ENCODE assay signal across 9 mouse cellular contexts in genomic region chr19:50487768-50488167, GRCm38 (mm10).
DNase-seq lines count a peak whose midpoint lies in the region; ATAC-seq and TF ChIP-seq lines count a peak whose summit lies in the region.
"Had no signal": no experiment of that assay in that cellular context is flagged by ENCODE, and none has a peak within 500 bp of the region (broad histone marks: within the 10 kb centered on the region; RNA-seq: fewer than 3 reads in every experiment).

No protein-coding gene starts in this region.

- H3K27ac ChIP-seq in intestine, embryonic 14.5 days (ENCODE audit: low read depth) = no peak overlapping the region
- no peak overlapping the region for H3K27ac ChIP-seq in intestine, postnatal 0 days (ENCODE audit: low read depth, low read length)
- no peak overlapping the region for H3K27ac ChIP-seq in midbrain, embryonic 14.5 days (replicated peaks; ENCODE audit: low read depth, low read length)

- H3K27me3 ChIP-seq in intestine, embryonic 14.5 days (replicated peaks; ENCODE audit: control insufficient read depth, insufficient read depth, low read length) = no peaks in the 10 kb centered on the region
- no peaks in the 10 kb centered on the region for H3K27me3 ChIP-seq in intestine, postnatal 0 days (replicated peaks; ENCODE audit: control insufficient read depth, insufficient read depth, low read length)
- H3K27me3 ChIP-seq in midbrain, embryonic 14.5 days (ENCODE audit: control insufficient read depth, insufficient read depth, low read length) = no peaks in the 10 kb centered on the region

- ATAC-seq in intestine, embryonic 14.5 days (replicated peaks; ENCODE audit: low FRiP score, low TSS enrichment, low read depth) = no peak
- ATAC-seq in intestine, postnatal 0 days = no peak
- peak; percentile 40; the same call in 1 of the 2 replicates for ATAC-seq in midbrain, embryonic 14.5 days (ENCODE audit: low FRiP score, low TSS enrichment)
- ATAC-seq: Patski had no signal

- 14% methylated on average over 11 of the region's 11 CpGs for WGBS in intestine, embryonic 14.5 days
- WGBS in intestine, postnatal 0 days = 34% methylated on average over 11 of the region's 11 CpGs
- 6% methylated on average over 11 of the region's 11 CpGs for WGBS in midbrain, embryonic 14.5 days

- TF ChIP-seq CTCF in intestine, postnatal 0 days (IDR thresholded peaks at IDR 0.05; ENCODE audit: low read depth) = no peak

- H3K4me2 ChIP-seq in intestine, embryonic 14.5 days (ENCODE audit: low read length) = peak overlapping the region; percentile 32; the same call in 1 of the 2 replicates
- H3K4me2 ChIP-seq in intestine, postnatal 0 days (replicated peaks; ENCODE audit: low read depth) = no peak overlapping the region; the same call in 1 of the 2 replicates
- peak overlapping the region; percentile 41 for H3K4me2 ChIP-seq in midbrain, embryonic 14.5 days (ENCODE audit: low read length)

- peaks cover 8% of the 10 kb centered on the region for H3K4me1 ChIP-seq in intestine, embryonic 14.5 days (replicated peaks; ENCODE audit: control insufficient read depth, insufficient read depth, low read length)
- no peaks in the 10 kb centered on the region for H3K4me1 ChIP-seq in intestine, postnatal 0 days (replicated peaks; ENCODE audit: control insufficient read depth, insufficient read depth, low read length)
- H3K4me1 ChIP-seq in midbrain, embryonic 14.5 days (ENCODE audit: control insufficient read depth, insufficient read depth, low read length) = peaks cover 23% of the 10 kb centered on the region; the same call in 1 of the 2 replicates

- no peak overlapping the region for H3K9ac ChIP-seq in intestine, embryonic 14.5 days (ENCODE audit: low read length)
- no peak overlapping the region for H3K9ac ChIP-seq in intestine, postnatal 0 days (ENCODE audit: low read depth, low read length)
- no peak overlapping the region for H3K9ac ChIP-seq in midbrain, embryonic 14.5 days (replicated peaks; ENCODE audit: low read length)

- H3K4me3 ChIP-seq in intestine, embryonic 14.5 days (ENCODE audit: low read depth, low read length) = no peak overlapping the region
- no peak overlapping the region for H3K4me3 ChIP-seq in intestine, postnatal 0 days (ENCODE audit: low read depth, low read length)
- H3K4me3 ChIP-seq in midbrain, embryonic 14.5 days (replicated peaks; ENCODE audit: low read depth, low read length) = 0 out of 2 replicates have a peak overlapping the region, but pooled peaks have one; percentile 4

- DNase-seq in intestine, embryonic 14.5 days (ENCODE audit: low spot score) = peak; percentile 68
- peak; percentile 35 for DNase-seq in forelimb bud, embryonic 11.5 days (ENCODE audit: low read depth, low spot score)
- peak; percentile 58 to 82 for DNase-seq in layer of hippocampus, postnatal 14 days (ENCODE audit: low spot score in 2 of 2)
- peak; percentile 83 for DNase-seq in midbrain, embryonic 14.5 days
- DNase-seq in spleen, postnatal 14 days (ENCODE audit: low spot score in 2 of 2) = no peak
- no peak for DNase-seq in thymus, postnatal 36 days
- DNase-seq in spleen, adult 12 weeks (ENCODE audit: low spot score) = no peak

- no peaks in the 10 kb centered on the region for H3K9me3 ChIP-seq in intestine, embryonic 14.5 days (ENCODE audit: control insufficient read depth, low read length)
- no peaks in the 10 kb centered on the region for H3K9me3 ChIP-seq in intestine, postnatal 0 days (ENCODE audit: control insufficient read depth)
- H3K9me3 ChIP-seq in midbrain, embryonic 14.5 days (ENCODE audit: control insufficient read depth, low read length) = no peaks in the 10 kb centered on the region

- no peaks in the 10 kb centered on the region for H3K36me3 ChIP-seq in intestine, embryonic 14.5 days (ENCODE audit: control insufficient read depth, insufficient read depth, low read length)
- no peaks in the 10 kb centered on the region for H3K36me3 ChIP-seq in intestine, postnatal 0 days (ENCODE audit: control insufficient read depth, insufficient read depth)
- no peaks in the 10 kb centered on the region for H3K36me3 ChIP-seq in midbrain, embryonic 14.5 days (ENCODE audit: control insufficient read depth, insufficient read depth, low read length)

Comparison
In these comparisons a context has a peak if more than half of its experiments do, and no peak if none do; other contexts are left out.
1. DNase-seq: peak in intestine, embryonic 14.5 days (single experiment), forelimb bud, embryonic 11.5 days (single experiment), layer of hippocampus, postnatal 14 days (2 of 2) and midbrain, embryonic 14.5 days (single experiment); none in spleen, postnatal 14 days (0 of 2), thymus, postnatal 36 days (0 of 2) and spleen, adult 12 weeks (single experiment).